Mouse (Mus musculus): ENCODE results near the gene Syf2.

Syf2 gene

DNA sequence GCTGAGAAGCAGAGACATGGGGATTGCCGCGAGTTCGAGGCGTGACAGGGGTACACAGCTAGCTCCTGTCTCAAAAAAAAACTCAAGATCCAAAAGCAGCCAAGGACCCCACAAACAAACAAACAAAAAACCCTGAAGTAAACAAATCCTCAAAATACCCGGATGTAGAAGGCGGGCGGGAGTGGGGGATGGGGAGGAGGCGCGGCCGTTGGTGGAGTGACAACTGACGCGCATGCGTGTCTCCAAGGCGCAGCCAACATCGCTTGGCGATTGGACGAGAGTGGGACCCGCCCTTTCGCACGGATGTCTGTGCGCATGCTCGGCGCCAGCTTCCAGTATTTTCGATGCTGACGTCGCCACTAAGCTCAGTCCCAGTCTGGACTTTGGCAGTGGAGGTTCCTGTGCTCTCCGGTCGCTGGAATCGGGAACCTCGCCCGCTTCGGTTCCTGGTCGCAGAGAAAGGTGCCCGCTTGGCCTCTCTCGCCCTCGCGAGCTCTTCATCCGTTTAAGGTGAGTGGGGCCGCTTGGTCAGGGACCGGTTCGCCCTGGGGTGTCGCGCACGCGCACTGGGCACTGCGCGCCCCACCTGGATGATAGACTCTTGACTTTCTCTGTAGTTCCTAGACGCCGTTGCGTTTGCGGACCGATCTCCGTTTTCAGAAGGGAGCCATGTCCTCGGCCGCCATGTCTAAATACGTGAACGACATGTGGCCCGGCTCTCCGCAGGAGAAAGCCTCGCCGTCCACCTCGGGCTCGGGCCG is 7.3 kb upstream of the Syf2 start, which contains the start of gene Rsrp1:
TSS of gene Rsrp1 (plus strand) at position 335 of the 761 bp plus-strand sequence.
- in situ Hi-C loops (cut with MseI, MboI): no loop called here

DNA sequence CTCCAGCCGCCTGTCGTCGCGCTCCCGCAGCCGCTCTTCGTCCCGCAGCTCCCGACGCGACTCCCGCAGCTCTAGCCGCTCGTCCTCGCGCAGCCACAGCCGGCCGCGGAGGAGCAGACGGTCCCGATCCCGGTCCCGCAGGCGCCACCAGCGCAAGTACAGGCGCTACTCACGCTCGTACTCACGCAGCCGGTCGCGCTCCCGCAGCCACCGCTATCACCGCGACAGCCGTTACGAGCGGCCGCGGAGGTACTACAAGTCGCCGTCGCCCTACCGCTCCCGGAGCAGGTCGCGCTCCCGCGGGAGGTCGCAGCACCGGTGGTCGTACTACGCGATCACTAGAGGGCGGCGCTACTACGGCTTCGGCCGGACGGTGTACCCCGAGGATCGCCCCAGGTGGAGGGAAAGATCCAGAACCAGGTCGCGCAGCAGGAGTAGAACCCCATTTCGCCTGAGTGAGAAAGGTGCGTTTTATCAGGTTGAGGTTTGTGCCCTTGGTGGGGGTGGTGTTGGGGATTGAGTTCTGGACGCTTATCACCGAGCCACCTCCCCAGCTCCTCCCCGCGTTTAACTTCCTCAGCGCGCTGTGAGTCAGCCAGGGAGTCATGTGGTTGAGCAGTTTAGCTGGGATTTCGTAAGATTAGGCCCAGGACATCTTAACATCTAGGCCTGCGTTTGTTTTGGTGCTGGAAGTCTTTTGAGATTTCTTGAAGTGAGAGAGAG is 6.5 kb upstream of the Syf2 start:
- in situ Hi-C loops (cut with MseI, MboI): no loop called here

GRCm38 (mm10) chr4:134925206-134925605 is 5.5 kb upstream of the Syf2 start:
- in situ Hi-C loops (cut with MseI, MboI): no loop called here

- in situ Hi-C loops (cut with MseI, MboI): no loop called here
These were observed 2.8 kb upstream of the Syf2 start for GRCm38 (mm10) chr4:134927815-134928463.

DNA sequence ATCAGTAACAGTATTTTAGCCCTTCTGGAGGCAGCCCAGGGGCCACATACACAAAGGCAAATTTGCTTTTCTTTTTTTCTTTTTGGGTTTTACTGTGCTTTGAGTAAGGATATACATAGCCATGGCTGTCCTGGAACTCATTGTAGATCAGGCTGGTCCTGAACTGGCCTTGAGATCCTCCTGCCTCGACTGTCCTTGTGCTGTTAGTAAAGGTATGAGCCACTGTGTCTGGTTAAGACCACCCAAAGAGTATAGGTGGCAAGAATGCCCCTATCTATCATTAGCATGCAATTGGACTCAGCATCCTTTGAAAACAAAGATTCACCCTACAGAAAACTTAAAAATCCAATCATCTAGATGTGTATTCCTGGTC is 2.2 kb upstream of the Syf2 start:
- in situ Hi-C loops (cut with MseI, MboI): no loop called here

GRCm38 (mm10) chr4:134929536-134929935 is 1.2 kb upstream of the Syf2 start:
- in situ Hi-C loops (cut with MseI, MboI): no loop called here

DNA sequence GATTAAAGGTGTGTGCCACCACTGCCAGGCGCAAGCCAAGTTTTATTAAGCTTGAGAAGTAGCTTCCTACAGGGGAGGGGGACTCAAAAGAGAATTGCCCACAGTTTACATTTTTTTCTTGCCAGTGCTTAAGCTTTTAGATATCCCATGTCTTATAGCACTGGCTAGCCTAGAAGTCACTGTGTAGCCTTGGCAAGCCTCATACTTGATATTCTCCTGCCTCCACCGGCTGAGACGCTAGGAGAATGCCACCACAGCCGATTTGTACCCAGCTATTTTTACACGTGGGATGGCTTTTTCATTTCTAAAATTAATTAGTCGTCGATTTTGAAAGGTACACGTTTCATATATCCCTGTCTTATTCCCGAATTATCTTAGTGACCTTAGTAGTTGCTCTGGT is 508 bp upstream of the Syf2 start:
- in situ Hi-C loops (cut with MseI, MboI): no loop called here

DNA sequence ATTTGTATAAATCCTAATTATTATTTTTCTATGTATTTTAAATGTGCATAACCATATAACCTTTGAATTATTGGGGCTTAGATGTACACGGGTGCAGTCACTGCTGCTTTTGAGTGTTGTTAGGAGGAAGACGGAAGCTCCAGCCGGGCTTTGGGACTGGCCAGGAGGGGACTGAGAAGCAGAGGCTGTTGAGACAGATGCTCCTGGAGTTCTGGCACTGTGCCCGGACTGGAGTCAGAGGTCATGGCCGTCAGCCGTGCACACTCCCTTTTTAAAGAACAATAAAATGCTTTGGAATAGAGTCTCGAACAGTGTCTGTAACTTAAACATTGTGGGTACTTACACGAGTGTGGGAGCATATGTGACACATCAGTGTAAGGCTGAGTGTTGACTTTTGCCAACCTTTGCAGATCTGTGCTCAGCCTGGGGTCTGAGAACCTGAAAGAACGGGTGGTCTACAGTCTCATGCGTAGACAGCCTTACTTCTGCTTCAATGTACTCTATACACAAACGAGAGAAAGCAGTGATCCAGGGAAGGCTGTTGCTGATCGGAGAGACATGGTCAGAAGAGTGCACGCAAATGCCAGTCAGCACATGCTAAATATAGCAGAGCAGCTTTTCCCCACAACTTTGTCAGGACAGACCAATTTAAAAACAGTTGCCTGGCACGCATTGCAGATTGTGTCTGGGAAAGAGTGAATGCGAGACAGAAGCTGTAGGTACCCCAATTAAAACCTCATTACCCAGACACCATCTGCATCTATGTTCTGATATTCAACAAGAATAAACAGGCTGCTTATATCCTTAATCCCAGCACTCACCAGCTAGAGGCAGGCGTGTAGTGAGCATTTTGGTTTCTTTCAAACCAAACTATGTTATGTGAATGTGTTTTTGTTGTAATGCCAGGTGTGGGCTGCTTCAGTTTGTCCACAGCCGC is 6.8 kb downstream of the Syf2 start:
- in situ Hi-C loops (cut with MseI, MboI): no loop called here

- in situ Hi-C loops (cut with MseI, MboI): no loop called here
These were observed 9.2 kb downstream of the Syf2 start for GRCm38 (mm10) chr4:134939900-134940299.

DNA sequence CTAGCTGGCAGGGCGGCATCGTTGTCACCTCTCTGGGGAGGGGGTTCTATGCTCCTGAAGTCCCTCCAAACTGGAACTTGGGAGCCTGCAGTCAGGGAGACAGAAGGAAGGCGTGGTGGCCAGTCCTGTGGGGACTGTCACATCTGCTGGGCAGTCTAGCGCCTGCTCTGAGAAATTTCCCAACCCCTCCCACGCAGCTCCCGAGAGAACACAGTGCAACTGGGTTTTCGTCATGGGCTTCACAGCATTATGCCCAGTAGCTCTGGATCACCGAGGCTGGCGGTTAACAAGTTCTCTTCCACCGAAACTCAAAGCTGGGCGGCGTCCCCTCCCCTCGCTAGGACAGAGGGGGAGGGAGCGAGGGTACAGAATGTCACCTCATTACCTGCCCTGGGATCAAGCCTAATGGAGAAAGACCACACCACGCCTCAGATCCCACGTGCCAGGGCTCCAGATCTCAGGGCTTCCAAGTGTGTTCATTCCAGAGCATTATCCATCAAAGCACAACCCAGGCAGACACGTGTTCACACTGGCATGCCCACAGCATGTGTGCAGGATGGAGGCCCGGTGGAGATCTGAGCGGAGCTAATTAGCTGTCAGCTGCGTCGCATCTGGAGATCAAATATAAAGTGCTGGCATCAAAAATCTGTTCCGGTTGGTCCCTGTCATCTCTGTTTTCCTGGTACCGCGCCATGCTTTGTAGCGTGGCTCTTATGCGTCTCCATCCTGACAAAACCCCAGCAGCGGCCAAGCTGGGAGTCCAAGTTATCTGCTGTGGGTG is 13.2 kb downstream of the Syf2 start:
- in situ Hi-C loops (cut with MseI, MboI): no loop called here

DNA sequence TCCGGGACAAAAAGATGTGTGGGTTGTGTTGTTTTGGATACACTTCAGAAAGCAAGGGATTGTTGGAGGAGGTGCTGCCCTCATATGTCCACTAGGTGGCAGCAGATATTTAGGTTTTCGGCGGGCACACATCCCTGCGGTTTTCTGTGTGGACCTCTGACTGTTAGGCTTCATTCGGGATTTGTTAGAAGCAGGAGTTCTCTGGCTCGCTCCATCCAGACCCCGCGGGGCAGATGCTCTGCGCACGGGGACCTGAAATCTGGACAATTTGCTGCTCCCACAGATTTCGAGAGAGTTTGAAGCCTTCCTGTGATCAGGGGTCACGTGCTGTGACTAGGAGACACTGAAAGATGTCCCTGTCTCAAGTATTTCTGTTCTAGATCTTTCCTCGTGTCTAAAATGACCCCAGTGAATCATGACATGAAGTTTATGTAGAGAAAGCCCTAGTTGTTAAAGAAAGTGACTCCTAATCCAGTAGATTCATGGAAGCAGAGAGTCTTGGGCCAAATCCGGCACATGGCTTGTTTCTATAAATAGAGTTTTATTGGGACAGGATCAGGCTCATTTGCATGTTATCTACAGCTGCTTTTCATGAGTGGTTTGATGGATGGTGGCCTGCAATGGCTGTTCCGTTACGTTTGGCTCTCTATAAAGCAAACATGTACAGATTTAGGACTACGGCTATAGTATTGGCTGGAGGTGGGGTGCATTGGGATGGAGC is 15.5 kb downstream of the Syf2 start:
- in situ Hi-C loops (cut with MseI, MboI): no loop called here

GRCm38 (mm10) chr4:134950518-134951091 is 19.9 kb downstream of the Syf2 start:
- in situ Hi-C loops (cut with MseI, MboI): no loop called here

GRCm38 (mm10) chr4:134954461-134954860 is 23.8 kb downstream of the Syf2 start:
- in situ Hi-C loops (cut with MseI, MboI): no loop called here

DNA sequence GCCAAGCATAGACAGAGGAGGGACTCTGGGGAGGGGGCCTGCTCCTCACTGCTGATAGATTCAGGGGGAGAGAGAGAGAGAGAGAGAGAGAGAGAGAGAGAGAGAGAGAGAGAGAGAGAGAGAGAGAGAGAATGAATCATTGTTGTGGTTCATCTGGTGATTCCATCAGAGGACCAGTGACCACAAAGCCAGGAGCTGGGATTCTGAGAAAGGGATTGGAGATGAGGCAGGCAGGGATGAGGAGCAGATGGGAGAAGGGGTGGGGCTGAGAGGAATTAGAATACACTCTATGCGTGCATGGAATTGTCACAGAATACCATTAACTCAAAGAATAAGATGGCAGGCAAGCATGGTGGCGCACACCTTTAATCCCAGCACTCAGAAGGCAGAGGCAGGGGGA is 24.5 kb downstream of the Syf2 start:
- in situ Hi-C loops (cut with MseI, MboI): no loop called here

DNA sequence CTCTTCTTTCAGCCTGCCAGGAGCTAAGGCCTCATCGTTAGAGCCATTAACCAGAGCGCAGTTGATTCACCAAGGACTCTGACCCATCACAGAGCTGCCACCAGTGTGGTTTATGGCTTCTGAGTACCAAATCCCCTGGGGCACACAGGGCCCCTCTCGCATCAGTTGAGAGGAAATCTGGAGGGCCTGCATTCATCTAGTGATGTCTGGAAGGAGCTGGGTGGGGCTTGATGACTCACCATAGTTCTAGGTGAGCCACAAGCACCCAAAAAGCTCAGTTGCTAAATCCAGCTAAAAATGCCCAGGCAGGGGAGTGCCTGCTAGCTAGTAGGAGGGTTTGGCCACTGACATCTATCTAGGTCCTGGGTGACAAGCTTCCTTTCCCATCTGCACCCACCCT is 25.1 kb downstream of the Syf2 start:
- in situ Hi-C loops (cut with MseI, MboI): no loop called here

- in situ Hi-C loops (cut with MseI, MboI): no loop called here
These were observed 25.6 kb downstream of the Syf2 start for GRCm38 (mm10) chr4:134956328-134956727.

DNA sequence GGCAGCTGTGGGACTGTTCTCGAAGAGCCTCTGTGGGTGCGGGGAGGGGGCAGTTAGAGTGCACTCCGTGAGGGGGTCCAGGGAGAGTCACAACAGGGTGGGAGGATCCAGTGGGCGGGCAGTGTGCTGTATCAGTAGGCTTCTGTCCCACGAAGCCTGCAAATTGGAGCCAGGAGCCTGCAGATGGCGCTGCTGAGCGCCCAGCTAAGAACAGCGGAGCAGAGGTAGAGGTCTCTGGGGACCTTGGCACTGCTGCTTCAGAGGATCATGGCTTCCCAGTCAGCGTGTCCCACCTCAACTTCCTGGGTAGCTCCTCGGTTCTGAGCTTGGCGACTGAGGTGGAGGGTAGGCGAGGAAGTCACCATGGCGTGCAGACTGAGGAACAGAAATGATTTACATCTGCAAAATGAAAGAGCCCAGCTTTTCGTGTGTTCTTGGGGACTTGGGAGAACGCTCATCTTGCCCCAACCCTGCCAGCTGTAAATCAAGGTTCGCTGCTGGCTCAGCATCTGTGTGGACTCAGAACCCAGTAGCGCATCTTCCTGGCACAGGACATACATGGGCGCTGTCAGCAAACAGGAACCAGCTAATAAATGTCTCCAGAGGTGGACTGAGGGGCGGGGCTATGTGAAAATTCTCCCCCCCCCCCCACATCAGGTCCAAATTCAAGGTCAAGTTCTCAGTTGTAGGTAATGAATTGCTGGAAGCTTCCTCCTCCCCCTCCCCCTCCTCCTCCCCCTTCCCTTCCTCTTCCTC is 32.5 kb downstream of the Syf2 start:
- in situ Hi-C loops (cut with MseI, MboI): no loop called here

DNA sequence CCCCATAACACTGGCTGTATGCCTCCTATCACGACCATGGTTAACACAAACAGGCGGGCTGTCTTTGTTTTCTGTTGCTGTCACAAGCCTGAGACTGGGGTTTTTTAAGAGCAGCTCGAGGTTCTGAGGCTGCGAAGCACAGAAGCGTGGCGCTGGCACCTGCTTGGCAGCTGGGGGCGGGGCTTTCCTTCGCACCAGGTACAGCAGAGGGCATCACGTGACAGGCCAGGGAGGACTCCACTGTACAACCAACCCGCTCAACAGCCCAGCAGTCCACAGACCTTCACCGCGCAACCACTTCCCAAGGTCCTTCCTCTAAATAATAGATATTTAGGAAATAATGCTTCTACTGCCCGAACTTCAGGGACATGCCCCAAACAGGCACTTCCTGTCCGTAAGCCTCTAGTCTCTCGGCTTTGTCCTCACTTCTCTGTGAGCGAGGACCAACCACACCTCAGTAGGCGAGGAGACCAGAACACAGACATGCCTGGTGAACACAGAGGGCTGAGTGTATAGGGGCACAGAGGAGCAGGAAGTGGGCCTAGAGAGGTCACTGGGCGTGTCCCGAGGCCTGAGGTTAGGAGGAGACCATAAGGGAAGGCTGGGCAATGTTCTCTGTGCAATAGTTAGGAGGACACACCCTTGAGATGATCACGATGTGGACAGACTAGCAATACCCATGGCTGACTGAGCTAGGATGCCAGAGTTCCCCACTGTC is 37.3 kb downstream of the Syf2 start:
- in situ Hi-C loops (cut with MseI, MboI): no loop called here

Measured in mouse trophoblast stem cell (cell line).